Mouse (Mus musculus): ENCODE data around the gene Vps37d. TPM values are rescaled to one million over a fixed set of nuclear protein-coding genes. Genes with fewer than 3 reads are reported as not detected.

Gene Vps37d
- total RNA-seq, 2 experiments from 2014 or later = 0.95 to 1.6 TPM

DNA sequence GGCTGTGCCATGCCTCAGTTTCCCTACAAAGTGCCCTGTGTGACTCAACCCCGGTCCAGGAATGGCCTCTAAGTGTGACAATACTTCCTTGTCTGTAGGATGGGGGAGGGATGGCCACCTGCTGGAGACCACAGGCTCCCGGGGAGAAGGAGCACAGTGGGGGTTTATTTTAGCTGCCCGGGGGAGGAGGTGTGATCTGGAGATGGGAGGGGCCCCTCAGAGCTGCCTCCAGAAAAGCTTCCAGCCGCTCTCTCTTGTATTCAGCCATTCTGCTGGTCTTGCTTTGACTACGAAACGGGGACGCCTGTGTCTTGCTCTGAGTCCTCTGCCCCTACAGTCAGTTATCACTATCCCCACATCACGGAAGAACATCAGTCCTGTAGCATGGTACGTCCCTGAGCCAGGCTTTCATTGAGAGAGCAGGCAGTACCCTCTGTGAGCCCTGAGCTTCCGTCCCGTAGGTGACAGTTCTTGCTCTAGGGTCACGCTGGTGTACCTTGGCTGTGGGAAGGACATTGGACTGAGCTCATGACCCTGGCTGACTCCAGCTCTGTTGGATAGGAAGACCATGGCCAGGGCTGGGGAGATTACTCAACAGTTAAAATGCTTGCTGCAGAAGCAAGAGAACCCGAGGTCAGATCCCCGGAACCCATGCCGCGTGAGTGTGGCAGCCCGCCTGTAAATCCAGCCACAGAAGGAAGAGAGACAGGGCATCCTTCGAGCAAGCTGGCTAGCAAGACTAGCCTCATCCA, 42.3 kb downstream of the Vps37d start:
- DNase-seq = no peak
- intact Hi-C loops (cut with DNase I) = no loop called here

DNA sequence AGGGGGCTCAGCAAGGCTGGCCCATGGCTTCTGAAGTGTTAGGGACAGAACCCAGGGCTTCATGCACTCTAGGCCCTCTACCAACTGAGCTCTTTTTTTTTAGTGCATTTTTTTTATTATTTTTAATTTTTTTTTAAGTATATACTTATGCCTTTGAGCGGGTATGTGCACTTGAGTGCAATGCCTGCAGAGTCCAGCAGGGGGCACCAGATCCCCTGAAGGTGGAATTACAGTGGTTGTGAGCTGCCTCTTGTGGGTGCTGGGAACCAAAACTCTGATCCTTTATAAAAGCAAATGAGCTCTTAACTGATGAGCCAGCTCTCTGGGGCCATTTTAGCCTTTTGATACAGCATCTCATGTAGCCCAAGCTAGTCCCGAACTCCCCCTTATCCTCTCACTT, 43.5 kb downstream of the Vps37d start:
- intact Hi-C loops (cut with DNase I) = no loop called here
- no peak for DNase-seq

GRCm38 (mm10) chr5:135032581-135032980, 45.5 kb downstream of the Vps37d start:
- intact Hi-C loops (cut with DNase I) = no loop called here
- DNase-seq = no peak

DNA sequence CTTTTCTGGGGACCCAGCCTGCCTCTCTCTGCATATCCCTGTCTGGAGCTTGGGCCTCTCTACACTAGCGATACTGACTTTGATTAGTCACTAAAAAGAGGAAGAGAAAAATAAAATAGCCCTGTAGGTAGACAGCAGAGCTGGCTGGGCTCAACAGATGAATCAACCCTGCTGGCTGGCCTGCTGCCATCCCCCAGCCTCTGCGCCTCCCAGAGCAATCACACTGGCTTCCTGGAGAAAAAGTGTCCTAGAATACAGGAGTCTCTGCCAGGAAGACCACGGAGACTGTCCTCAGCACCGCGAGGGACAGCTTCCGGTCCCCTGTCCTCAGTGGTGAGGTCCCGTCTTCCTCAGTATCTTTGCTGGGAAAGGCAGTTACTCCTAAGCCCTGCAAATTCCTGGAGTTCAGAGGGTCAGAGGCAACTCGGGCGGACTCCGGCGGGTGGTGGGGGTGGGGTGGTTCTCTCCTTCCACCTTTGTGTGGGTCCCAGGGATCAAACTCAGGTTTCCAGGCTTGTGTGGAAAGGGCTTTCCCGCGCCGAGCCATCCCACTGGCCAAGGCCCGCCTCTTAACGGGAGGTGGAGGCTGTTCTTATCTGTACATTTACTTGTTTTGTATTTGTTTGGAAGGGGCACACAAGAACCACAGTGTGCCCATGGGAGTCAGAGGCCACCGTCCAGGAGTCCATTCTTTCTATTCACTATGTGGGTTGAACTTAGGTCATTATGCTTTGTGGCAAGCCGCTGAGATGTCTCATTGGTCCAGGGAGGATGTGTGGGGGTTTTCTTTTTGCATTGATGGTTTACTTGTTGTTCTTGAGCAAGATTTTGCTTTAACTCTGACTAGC, 48.8 kb downstream of the Vps37d start:
- peak; percentile 54 to 64 for DNase-seq
- intact Hi-C loops (cut with DNase I) = no loop called here

GRCm38 (mm10) chr5:135025899-135026298, 52.2 kb downstream of the Vps37d start:
- DNase-seq = no peak
- intact Hi-C loops (cut with DNase I) = no loop called here

- no peak for DNase-seq
- intact Hi-C loops (cut with DNase I) = no loop called here
Measured at GRCm38 (mm10) chr5:135024665-135025224, 53.3 kb downstream of the Vps37d start.

DNA sequence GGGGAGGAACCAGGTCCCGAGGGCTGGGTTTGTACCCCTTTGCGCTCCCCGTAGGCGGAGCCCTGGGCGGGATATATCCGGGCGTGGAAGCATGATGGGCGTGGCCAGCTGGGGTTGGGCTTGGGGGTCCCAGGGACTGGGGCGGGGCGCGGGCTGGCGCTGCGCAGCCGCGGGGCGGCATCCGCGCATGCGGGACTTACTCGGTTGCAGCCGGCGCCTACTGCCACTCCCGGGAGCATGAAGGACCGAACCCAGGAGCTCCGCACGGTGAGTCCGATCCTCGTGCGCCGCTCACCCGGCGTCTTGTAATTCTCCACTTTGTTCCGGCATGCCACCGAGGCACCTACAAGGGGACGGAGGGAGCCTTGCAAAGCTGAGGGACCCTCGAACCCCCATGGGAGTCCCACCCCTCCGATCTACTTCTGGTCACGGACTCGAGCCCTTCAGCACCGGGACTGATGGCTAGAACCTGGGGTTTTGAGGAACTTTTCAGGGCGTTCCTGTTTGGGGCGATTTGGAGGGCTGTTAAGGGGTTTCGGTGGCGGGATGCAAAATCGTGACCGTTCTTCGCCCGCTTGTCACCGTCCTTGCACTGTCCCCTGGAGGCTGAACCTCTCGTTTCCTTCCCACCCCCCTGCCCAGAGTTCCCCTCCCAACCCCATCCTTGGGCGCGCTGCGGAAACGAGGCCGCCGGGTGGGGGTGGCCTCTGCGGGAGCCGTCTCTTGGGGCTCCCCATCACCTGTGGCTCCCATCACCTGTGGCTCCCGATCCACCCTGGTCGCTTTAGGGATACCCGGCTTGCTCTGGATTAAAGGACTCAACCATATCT, 54.5 kb downstream of the Vps37d start, which contains the start of gene Stx1a:
TSS of gene Stx1a (plus strand) at position 139 of the 830 bp plus-strand sequence.
- peak; percentile 86 to 89 for DNase-seq
- intact Hi-C loops (cut with DNase I) = no loop called here

Other genes starting within 250 kb of the Vps37d start
- not detected for gene Tmem270, start 171.5 kb downstream of the Vps37d start, total RNA-seq (2021)
- gene Cldn13, start 162.7 kb downstream of the Vps37d start, total RNA-seq (2021) = not detected
- gene Mettl27, start 145.9 kb downstream of the Vps37d start, total RNA-seq (2021) = 1 to 10 TPM; 7.3 to 7.5 TPM
- not detected for gene Cldn4, start 131.3 kb downstream of the Vps37d start, total RNA-seq (2021)
- gene Cldn3, start 92.1 kb downstream of the Vps37d start, total RNA-seq (2021) = under 1 TPM in 1 of 2 experiments, not detected in 1; 0.22 TPM
- gene Abhd11, start 69.1 kb downstream of the Vps37d start, total RNA-seq (2021) = 10 to 100 TPM; 63.6 to 68.4 TPM
- 1 to 10 TPM; 1.7 to 2.0 TPM for gene Stx1a, start 54.8 kb downstream of the Vps37d start, total RNA-seq (2021)
- gene Dnajc30, start 14.1 kb downstream of the Vps37d start, total RNA-seq (2021) = 10 to 100 TPM; 38.5 to 40.4 TPM
- gene Bud23, start 13.3 kb downstream of the Vps37d start, total RNA-seq (2021) = 10 to 100 TPM; 21.2 to 24.7 TPM
- 10 to 100 TPM; 23.5 to 31.7 TPM for gene Mlxipl, start 11.6 kb upstream of the Vps37d start, total RNA-seq (2021)
- gene Tbl2, start 71.4 kb upstream of the Vps37d start, total RNA-seq (2021) = 10 to 100 TPM; 11.7 to 12.8 TPM
- gene Bcl7b, start 90.0 kb upstream of the Vps37d start, total RNA-seq (2021) = 10 to 100 TPM; 41.3 to 43.4 TPM
- 10 to 100 TPM; 41.4 to 43.0 TPM for gene Baz1b, start 109.0 kb upstream of the Vps37d start, total RNA-seq (2021)
- gene Fzd9, start 173.0 kb upstream of the Vps37d start, total RNA-seq (2021) = under 1 TPM; 0.73 to 0.75 TPM

All from heart, postnatal 36 days (tissue).